Mouse (Mus musculus) spleen, postnatal 10 days (tissue): ENCODE measurements around the gene Tymp.

ENCODE experiments used
- DNase-seq, 2 experiments: peaks; one replicate each; pipeline ENCODE4 v3.0.0; 2021 to 2022; ENCODE audit warnings: low spot score in 2 of 2

The Tymp gene

GRCm38 (mm10) chr15:89374340-89374739 lies 2.5 kb downstream of the Tymp start:
- no peak for DNase-seq

- peak; percentile 96 to 97 for DNase-seq
Observed at GRCm38 (mm10) chr15:89373762-89374248, 3.0 kb downstream of the Tymp start, which contains the start of gene Sco2. Sco2 (minus strand) TSS chr15:89373846.

- DNase-seq: peak; percentile 88 to 94
Observed at GRCm38 (mm10) chr15:89373027-89373761, 3.6 kb downstream of the Tymp start.

GRCm38 (mm10) chr15:89372536-89372935 lies 4.3 kb downstream of the Tymp start:
- DNase-seq: peak in 1 of 2 experiments; percentile 16

GRCm38 (mm10) chr15:89372068-89372467 lies 4.8 kb downstream of the Tymp start:
- peak in 1 of 2 experiments; percentile 7 for DNase-seq

- no peak for DNase-seq
Observed at GRCm38 (mm10) chr15:89365141-89365551, 11.7 kb downstream of the Tymp start.

- DNase-seq: no peak
Observed at GRCm38 (mm10) chr15:89363051-89363450, 13.8 kb downstream of the Tymp start.

GRCm38 (mm10) chr15:89358784-89359183 lies 18.1 kb downstream of the Tymp start:
- no peak for DNase-seq

- peak; percentile 53 to 87 for DNase-seq
Observed at GRCm38 (mm10) chr15:89356372-89356771, 20.5 kb downstream of the Tymp start.

- peak; percentile 97 to 98 for DNase-seq
Observed at GRCm38 (mm10) chr15:89355241-89356187, 21.3 kb downstream of the Tymp start, which contains the start of the genes Lmf2 and Ncaph2. Lmf2 (minus strand) TSS chr15:89355659. Ncaph2 (plus strand) TSS chr15:89355719.

GRCm38 (mm10) chr15:89354455-89354854 lies 22.4 kb downstream of the Tymp start:
- no peak for DNase-seq

- no peak for DNase-seq
Observed at GRCm38 (mm10) chr15:89353837-89354236, 23.0 kb downstream of the Tymp start.

GRCm38 (mm10) chr15:89352795-89353194 lies 24.0 kb downstream of the Tymp start:
- no peak for DNase-seq

- no peak for DNase-seq
Observed at GRCm38 (mm10) chr15:89352054-89352453, 24.8 kb downstream of the Tymp start.

- DNase-seq: no peak
Observed at GRCm38 (mm10) chr15:89351302-89351701, 25.5 kb downstream of the Tymp start.

- no peak for DNase-seq
Observed at GRCm38 (mm10) chr15:89350447-89350846, 26.4 kb downstream of the Tymp start.

GRCm38 (mm10) chr15:89343325-89343724 lies 33.5 kb downstream of the Tymp start:
- DNase-seq: no peak

- DNase-seq: no peak
Observed at GRCm38 (mm10) chr15:89341678-89342077, 35.2 kb downstream of the Tymp start.

GRCm38 (mm10) chr15:89340136-89340535 lies 36.7 kb downstream of the Tymp start:
- DNase-seq: no peak

- no peak for DNase-seq
Observed at GRCm38 (mm10) chr15:89339696-89340095, 37.1 kb downstream of the Tymp start.

GRCm38 (mm10) chr15:89336422-89336821 lies 40.4 kb downstream of the Tymp start:
- no peak for DNase-seq
